ENCODE assay signal across 8 mouse cellular contexts in the genomic region with DNA sequence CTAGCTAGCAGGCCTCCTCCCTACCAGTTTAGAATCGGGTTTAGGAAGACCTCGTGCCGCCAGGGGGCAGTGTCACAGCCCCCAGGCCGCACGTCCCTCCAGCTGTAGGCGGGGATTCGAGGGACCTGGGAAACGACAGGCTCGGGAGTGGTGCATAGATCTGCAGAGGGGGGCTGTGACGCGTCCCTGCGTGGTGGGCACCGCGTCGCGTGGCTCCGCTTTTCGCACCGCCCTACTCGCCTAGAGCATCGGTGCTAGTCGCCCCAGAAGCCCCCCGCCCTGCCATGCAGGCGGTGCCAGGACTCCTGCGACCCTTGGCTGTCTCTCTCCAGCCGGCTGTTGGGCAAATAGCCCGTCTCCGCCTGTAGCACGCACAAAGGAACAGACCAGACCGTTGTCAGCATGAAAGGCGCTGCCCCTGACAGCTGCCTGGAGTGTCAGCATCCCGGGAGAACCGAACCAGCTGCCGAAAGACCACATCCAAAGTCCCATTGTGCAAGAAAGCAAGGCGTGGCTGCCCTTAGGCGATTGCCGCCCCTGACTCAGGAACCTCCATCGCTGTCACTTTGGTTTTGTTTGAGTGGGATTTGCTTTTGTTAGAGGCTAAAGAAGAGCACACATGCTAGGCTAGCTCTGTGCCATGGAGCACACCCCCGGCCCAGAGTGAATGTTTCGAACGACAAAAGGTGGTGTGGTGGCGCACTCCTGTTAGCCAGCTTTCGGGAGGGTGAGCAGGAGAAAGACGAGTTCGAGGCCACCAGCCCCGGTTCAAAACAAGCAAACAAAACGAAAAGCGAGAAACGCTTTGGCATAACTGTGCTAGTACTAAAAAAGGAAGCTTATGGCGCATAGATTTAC. TPM values are rescaled to one million over a fixed set of nuclear protein-coding genes. Genes with fewer than 3 reads are reported as not detected.
A peak's percentile ranks its signal among the peaks of the same experiment; 100 is the strongest.
DNase-seq lines count a peak whose midpoint lies in the region; ATAC-seq and TF ChIP-seq lines count a peak whose summit lies in the region.

No protein-coding gene starts in this region.

- H3K4me2 ChIP-seq in heart, embryonic 12.5 days: peak overlapping the region; percentile 91
- peak overlapping the region; percentile 67 for H3K4me2 ChIP-seq in kidney, embryonic 16.5 days (replicated peaks; ENCODE audit: low read depth, low read length)

- peak; percentile 50 for TF ChIP-seq POLR2A in embryonic fibroblast, embryonic 13.5 days (IDR thresholded peaks at IDR 0.05; ENCODE audit: low read depth, low read length)
- TF ChIP-seq POLR2A in liver, adult 2 months (IDR thresholded peaks at IDR 0.05; ENCODE audit: extremely low read depth, insufficient read depth, low read length): no peak

- H3K9ac ChIP-seq in heart, embryonic 12.5 days: peak overlapping the region; percentile 66
- H3K9ac ChIP-seq in kidney, embryonic 16.5 days (replicated peaks; ENCODE audit: low read length): peak overlapping the region; percentile 46
- peak overlapping the region; percentile 61; the same call in 1 of the 2 replicates for H3K9ac ChIP-seq in liver, adult 2 months (ENCODE audit: low read depth, low read length)

- peak overlapping the region; percentile 64 for H3ac ChIP-seq in C2C12 (ENCODE audit: control insufficient read depth, insufficient read length, low read depth)

- no peaks in the 10 kb centered on the region for H3K79me2 ChIP-seq in C2C12 (ENCODE audit: control insufficient read depth, insufficient read depth)
- no peaks in the 10 kb centered on the region for H3K79me2 ChIP-seq in liver, adult 2 months (ENCODE audit: control insufficient read depth, insufficient read depth, low read length)

- TF ChIP-seq CTCF in C2C12 (IDR thresholded peaks at IDR 0.05; ENCODE audit: control insufficient read depth, insufficient read depth, insufficient read length): peak; percentile 87
- peak; percentile 74 for TF ChIP-seq CTCF in embryonic fibroblast, embryonic 13.5 days (IDR thresholded peaks at IDR 0.05; ENCODE audit: borderline replicate concordance, insufficient read depth, low read length)
- peak; percentile 91 for TF ChIP-seq CTCF in liver, adult 2 months (IDR thresholded peaks at IDR 0.05; ENCODE audit: low read depth, low read length)

- peak; percentile 83 for ATAC-seq in heart, embryonic 12.5 days (ENCODE audit: insufficient number of reproducible peaks, low FRiP score)
- ATAC-seq in kidney, embryonic 16.5 days (ENCODE audit: low FRiP score, low TSS enrichment): peak; percentile 85
- peak; percentile 73 for ATAC-seq in monocyte, adult 5-6 weeks (replicated peaks; ENCODE audit: insufficient number of reproducible peaks, low FRiP score, low TSS enrichment, poor library complexity, severe bottlenecking)

- H3K4me1 ChIP-seq in embryonic fibroblast, embryonic 13.5 days (ENCODE audit: control insufficient read depth, insufficient read depth, low read length): peaks cover 4% of the 10 kb centered on the region; the same call in 1 of the 2 replicates
- peaks cover 28% of the 10 kb centered on the region for H3K4me1 ChIP-seq in heart, embryonic 12.5 days (replicated peaks)
- peaks cover 26% of the 10 kb centered on the region for H3K4me1 ChIP-seq in kidney, embryonic 16.5 days (ENCODE audit: insufficient read depth, low read length)
- H3K4me1 ChIP-seq in liver, adult 2 months (ENCODE audit: control insufficient read depth, insufficient read depth, low read length): peaks cover 7% of the 10 kb centered on the region

- H3K9me3 ChIP-seq in heart, embryonic 12.5 days (replicated peaks): no peaks in the 10 kb centered on the region; the same call in 1 of the 2 replicates
- no peaks in the 10 kb centered on the region; the same call in 1 of the 2 replicates for H3K9me3 ChIP-seq in kidney, embryonic 16.5 days (ENCODE audit: low read length)

- peaks cover 14% of the 10 kb centered on the region for H3K27me3 ChIP-seq in C2C12 (ENCODE audit: control insufficient read depth, insufficient read depth, insufficient read length)
- peaks cover 52% of the 10 kb centered on the region for H3K27me3 ChIP-seq in heart, embryonic 12.5 days (replicated peaks)
- peaks cover 30% of the 10 kb centered on the region for H3K27me3 ChIP-seq in kidney, embryonic 16.5 days (ENCODE audit: insufficient read depth, low read length)
- peaks cover 13% of the 10 kb centered on the region for H3K27me3 ChIP-seq in liver, adult 2 months (ENCODE audit: control insufficient read depth, insufficient read depth, low read length)

- whole genome bisulfite sequencing in heart, embryonic 12.5 days: 2% methylated on average over 50 of the region's 50 CpGs
- WGBS in kidney, embryonic 16.5 days: under 1% methylated on average over 50 of the region's 50 CpGs
- WGBS in liver, adult 2 months: 1% methylated on average over 50 of the region's 50 CpGs

- H3K36me3 ChIP-seq in C2C12 (ENCODE audit: control insufficient read depth, insufficient read depth): no peaks in the 10 kb centered on the region
- no peaks in the 10 kb centered on the region for H3K36me3 ChIP-seq in heart, embryonic 12.5 days
- H3K36me3 ChIP-seq in kidney, embryonic 16.5 days (ENCODE audit: insufficient read depth, low read length): no peaks in the 10 kb centered on the region
- no peaks in the 10 kb centered on the region for H3K36me3 ChIP-seq in liver, adult 2 months (ENCODE audit: control insufficient read depth, insufficient read depth, low read length)

- H3K27ac ChIP-seq in embryonic fibroblast, embryonic 13.5 days (ENCODE audit: insufficient read depth, low read length): no peak overlapping the region
- no peak overlapping the region for H3K27ac ChIP-seq in heart, embryonic 12.5 days (ENCODE audit: poor library complexity, severe bottlenecking)
- H3K27ac ChIP-seq in kidney, embryonic 16.5 days (ENCODE audit: low read length): no peak overlapping the region
- H3K27ac ChIP-seq in liver, adult 2 months (replicated peaks; ENCODE audit: insufficient read depth, low read depth, low read length): no peak overlapping the region

- H3K79me3 ChIP-seq in C2C12 (ENCODE audit: low read depth): no peaks in the 10 kb centered on the region

- peak; percentile 99 for DNase-seq in brain, adult 2 months (ENCODE audit: low read depth, low spot score)
- peak; percentile 33 for DNase-seq in liver, adult 2 months (ENCODE audit: extremely low read depth, low read depth, low spot score)
- peak; percentile 66 to 67 for DNase-seq in spleen, postnatal 36 days (ENCODE audit: low spot score in 2 of 2)

- H3K4me3 ChIP-seq in C2C12 (ENCODE audit: insufficient read depth, poor library complexity, severe bottlenecking): no peak overlapping the region
- H3K4me3 ChIP-seq in embryonic fibroblast, embryonic 13.5 days (ENCODE audit: insufficient read depth, low read length): peak overlapping the region; percentile 43
- H3K4me3 ChIP-seq in heart, embryonic 12.5 days: peak overlapping the region; percentile 55
- peak overlapping the region; percentile 53 for H3K4me3 ChIP-seq in kidney, embryonic 16.5 days (ENCODE audit: low read length)
- H3K4me3 ChIP-seq in liver, adult 2 months (ENCODE audit: insufficient read depth, low read depth, low read length): peak overlapping the region; percentile 69

TF ChIP-seq in C2C12, 6 proteins besides CTCF, POLR2A, EP300 and RAD21:
- TF ChIP-seq CEBPB (IDR thresholded peaks at IDR 0.05; ENCODE audit: low read depth): peak; percentile 24
- TF ChIP-seq USF1 (IDR thresholded peaks at IDR 0.05; ENCODE audit: low read depth): no peak

RNA-seq across cellular contexts. Expression of a gene that starts 0.6 kb away (rescaled TPM):
- 0.05 TPM for polyA plus RNA-seq in C2C12 (2012; fragmentation: generic; extraction: Trizol)
- not detected in 2 replicates for polyA plus RNA-seq in embryonic fibroblast, embryonic 13.5 days (2011; ENCODE audit: insufficient read length, low read depth, missing spikeins)
- 0.32 and 0.52 TPM in 2 replicates for polyA plus RNA-seq in heart, embryonic 12.5 days (2016; fragmentation: Nextera tagmentation; extraction: Ambion mirVana)
- 1.0 and 1.4 TPM in 2 replicates for polyA plus RNA-seq in kidney, embryonic 16.5 days (2015; fragmentation: Nextera tagmentation; extraction: Ambion mirVana)
- 0.18 and 0.47 TPM in 2 replicates for total RNA-seq in liver, adult 2 months (2014; rRNA removed)
- polyA plus RNA-seq in liver, adult 2 months (2012; rRNA removed): 0.15 and 0.33 TPM in 2 replicates
- 0.19 TPM in 1 of 3 replicates, not detected in the others for total RNA-seq in monocyte, adult 5-6 weeks (2017)

RNA-seq across cellular contexts. Expression of a gene that starts 15.2 kb away (rescaled TPM):
- 46.3 TPM for polyA plus RNA-seq in C2C12 (2012; fragmentation: generic; extraction: Trizol)
- polyA plus RNA-seq in embryonic fibroblast, embryonic 13.5 days (2011; ENCODE audit: insufficient read length, low read depth, missing spikeins): 16.8 and 19.0 TPM in 2 replicates
- 90.3 and 91.4 TPM in 2 replicates for polyA plus RNA-seq in heart, embryonic 12.5 days (2016; fragmentation: Nextera tagmentation; extraction: Ambion mirVana)
- 96.2 and 103 TPM in 2 replicates for polyA plus RNA-seq in kidney, embryonic 16.5 days (2015; fragmentation: Nextera tagmentation; extraction: Ambion mirVana)
- total RNA-seq in liver, adult 2 months (2014; rRNA removed): 25.3 and 34.6 TPM in 2 replicates
- 61.1 and 63.2 TPM in 2 replicates for polyA plus RNA-seq in liver, adult 2 months (2012; rRNA removed)
- total RNA-seq in monocyte, adult 5-6 weeks (2017): 6.4 to 10.0 TPM (median 7.6 TPM) in 3 replicates

RNA-seq across cellular contexts. Expression of a gene that starts 15.2 kb away (rescaled TPM):
- polyA plus RNA-seq in C2C12 (2012; fragmentation: generic; extraction: Trizol): 34.4 TPM
- polyA plus RNA-seq in embryonic fibroblast, embryonic 13.5 days (2011; ENCODE audit: insufficient read length, low read depth, missing spikeins): 73.8 and 91.5 TPM in 2 replicates
- polyA plus RNA-seq in heart, embryonic 12.5 days (2016; fragmentation: Nextera tagmentation; extraction: Ambion mirVana): 79.4 and 85.0 TPM in 2 replicates
- 115 and 119 TPM in 2 replicates for polyA plus RNA-seq in kidney, embryonic 16.5 days (2015; fragmentation: Nextera tagmentation; extraction: Ambion mirVana)
- 8.4 and 10.5 TPM in 2 replicates for total RNA-seq in liver, adult 2 months (2014; rRNA removed)
- 6.9 and 8.4 TPM in 2 replicates for polyA plus RNA-seq in liver, adult 2 months (2012; rRNA removed)
- 25.7 to 26.9 TPM (median 26.0 TPM) in 3 replicates for total RNA-seq in monocyte, adult 5-6 weeks (2017)

RNA-seq across cellular contexts. Expression of a gene that starts 54.5 kb away (rescaled TPM):
- not detected for polyA plus RNA-seq in C2C12 (2012; fragmentation: generic; extraction: Trizol)
- polyA plus RNA-seq in embryonic fibroblast, embryonic 13.5 days (2011; ENCODE audit: insufficient read length, low read depth, missing spikeins): not detected in 2 replicates
- 0.09 and 0.15 TPM in 2 replicates for polyA plus RNA-seq in heart, embryonic 12.5 days (2016; fragmentation: Nextera tagmentation; extraction: Ambion mirVana)
- 0.66 and 0.90 TPM in 2 replicates for polyA plus RNA-seq in kidney, embryonic 16.5 days (2015; fragmentation: Nextera tagmentation; extraction: Ambion mirVana)
- not detected in 2 replicates for total RNA-seq in liver, adult 2 months (2014; rRNA removed)
- polyA plus RNA-seq in liver, adult 2 months (2012; rRNA removed): not detected in 2 replicates
- total RNA-seq in monocyte, adult 5-6 weeks (2017): 0.53 TPM in 1 of 3 replicates, not detected in the others

Comparison
In these comparisons a context has a peak if more than half of its experiments do, and no peak if none do; other contexts are left out.
1. DNase-seq: peak in every context shown above with its lines; median percentile 99 in brain, adult 2 months; 66 in spleen, postnatal 36 days; 33 in liver, adult 2 months.